Mouse (Mus musculus) embryonic facial prominence, embryonic 14.5 days (tissue): ENCODE measurements around the gene BC052040. TPM values are rescaled to one million over a fixed set of nuclear protein-coding genes. Genes with fewer than 3 reads are reported as not detected.

Experiments
- ATAC-seq: fragments of 200-750 bp; cut with Nextera tagmentation; 2 replicates; pipeline ENCODE4 v1.8.0; 2017; ENCODE audit warnings: low read depth, moderate number of reproducible peaks, moderate TSS enrichment
- DNase-seq: peaks from one replicate; pipeline ENCODE4 v3.0.0-alpha.2; 2015; ENCODE audit warnings: low spot score
- H3K27ac ChIP-seq: fragments of 300-500 bp; sonication (generic); replicated peaks from 2 replicates; pipeline ENCODE4 v1.5.1; 2014; ENCODE audit warnings: low read depth, mild to moderate bottlenecking, low read length, moderate library complexity
- H3K27me3 ChIP-seq: fragments of 300-500 bp; sonication (generic); replicated peaks from 2 replicates; pipeline ENCODE4 v1.6.1; 2014; ENCODE audit warnings: low read length; ENCODE audit not compliant: control insufficient read depth, insufficient read depth
- H3K36me3 ChIP-seq: fragments of 300-500 bp; sonication (generic); 2 replicates; pipeline ENCODE4 v1.6.1; 2014; ENCODE audit warnings: low read length, mixed read lengths; ENCODE audit not compliant: control insufficient read depth, insufficient read depth
- H3K4me1 ChIP-seq: fragments of 300-500 bp; sonication (generic); 2 replicates; pipeline ENCODE4 v1.6.1; 2014; ENCODE audit warnings: antibody characterized with exemption, low read length; ENCODE audit not compliant: control insufficient read depth, insufficient read depth
- H3K4me2 ChIP-seq: fragments of 300-500 bp; sonication (generic); 2 replicates; pipeline ENCODE4 v1.6.1; 2014; ENCODE audit warnings: low read depth, mild to moderate bottlenecking, low read length, moderate library complexity, mixed read lengths
- H3K4me3 ChIP-seq: fragments of 300-500 bp; sonication (generic); 2 replicates; pipeline ENCODE4 v1.5.1; 2014; ENCODE audit warnings: low read depth, mild to moderate bottlenecking, low read length
- H3K9ac ChIP-seq: fragments of 300-500 bp; sonication (generic); 2 replicates; pipeline ENCODE4 v1.6.1; 2014; ENCODE audit warnings: low read depth, mild to moderate bottlenecking, low read length, moderate library complexity, mixed read lengths
- H3K9me3 ChIP-seq: fragments of 300-500 bp; sonication (generic); 2 replicates; pipeline ENCODE4 v1.6.1; 2016; ENCODE audit warnings: low read length; ENCODE audit not compliant: control insufficient read depth
- WGBS: fragments of 180-500 bp; shearing (Covaris S2); extraction: QIAGEN DNeasy Blood & Tissue Kit; methylation state at CpG from one replicate; pipeline ENCODE4 v1.1.7; 2014; 5-methylcytosine and 5-hydroxymethylcytosine counted together
- microRNA counts: library from miRNA; unstranded; fragments of <30 nt; microRNA quantifications from one replicate; lab custom pipeline; 2017
- microRNA-seq: library from miRNA; unstranded; fragments of <30 nt; microRNA quantifications from one replicate; pipeline ENCODE4, GENCODE M21; 2016; ENCODE audit warnings: borderline number of aligned reads
- polyA plus RNA-seq: library from polyadenylated mRNA; unstranded; fragments of >200 nt; fragmentation: Nextera tagmentation; extraction: Ambion mirVana; gene quantifications from 2 replicates; pipeline ENCODE4 v1.2.1, GENCODE M21; 2014

Gene BC052040
- polyA plus RNA-seq, 1 experiment from 2014 or later: 9.8 TPM

- Histone ChIP-seq H3K9ac (no peak overlapping the region), H3K9me3 (no peaks in the 10 kb centered on the region), H3K4me1 (peaks cover 12% of the 10 kb centered on the region; the same call in 1 of the 2 replicates), H3K27ac (no peak overlapping the region), H3K4me3 (no peak overlapping the region), H3K4me2 (peak overlapping the region; percentile 37), H3K27me3 (no peaks in the 10 kb centered on the region; the same call in 1 of the 2 replicates), H3K36me3 (no peaks in the 10 kb centered on the region)
- DNase-seq (peak; percentile 47), ATAC-seq (no peak)
- 30% methylated on average over 11 of the region's 11 CpGs for WGBS
These were observed 231.8 kb downstream of the BC052040 start for GRCm38 (mm10) chr2:115813316-115813715.

GRCm38 (mm10) chr2:115813721-115814120 is 232.2 kb downstream of the BC052040 start:
- Histone ChIP-seq H3K9me3 (no peaks in the 10 kb centered on the region), H3K4me1 (peaks cover 12% of the 10 kb centered on the region; the same call in 1 of the 2 replicates), H3K4me3 (no peak overlapping the region), H3K27ac (no peak overlapping the region), H3K9ac (no peak overlapping the region), H3K27me3 (no peaks in the 10 kb centered on the region; the same call in 1 of the 2 replicates), H3K36me3 (no peaks in the 10 kb centered on the region), H3K4me2 (peak overlapping the region; percentile 37; the same call in 1 of the 2 replicates)
- no peak for DNase-seq
- ATAC-seq: no peak
- 63% methylated on average over 6 of the region's 6 CpGs for WGBS

GRCm38 (mm10) chr2:115817959-115818358 is 236.4 kb downstream of the BC052040 start:
- ATAC-seq: peak; percentile 89
- no peaks in the 10 kb centered on the region; the same call in 1 of the 2 replicates for H3K27me3 ChIP-seq
- no peak overlapping the region for H3K4me2 ChIP-seq
- peaks cover 5% of the 10 kb centered on the region; the same call in 1 of the 2 replicates for H3K4me1 ChIP-seq
- WGBS: 59% methylated on average over 6 of the region's 6 CpGs
- H3K36me3 ChIP-seq: no peaks in the 10 kb centered on the region
- no peaks in the 10 kb centered on the region for H3K9me3 ChIP-seq
- H3K4me3 ChIP-seq: no peak overlapping the region
- no peak overlapping the region for H3K27ac ChIP-seq
- no peak overlapping the region for H3K9ac ChIP-seq
- peak; percentile 74 for DNase-seq

- Histone ChIP-seq H3K4me3 (no peak overlapping the region), H3K4me1 (no peaks in the 10 kb centered on the region), H3K27me3 (no peaks in the 10 kb centered on the region), H3K9me3 (no peaks in the 10 kb centered on the region), H3K4me2 (no peak overlapping the region), H3K9ac (no peak overlapping the region), H3K27ac (no peak overlapping the region), H3K36me3 (no peaks in the 10 kb centered on the region)
- 81% methylated on average over 5 of the region's 5 CpGs for WGBS
- DNase-seq (no peak), ATAC-seq (no peak)
These were observed 240.8 kb downstream of the BC052040 start for GRCm38 (mm10) chr2:115822361-115822760.

MicroRNAs within 50 kb of the gene (microRNA counts, 519-probe panel; counts per million panel counts)
- 3,089 counts per million, percentile 73 among the panel's probes with 10 or more counts for microRNA mmu-miR-1951 (lab: Ali Mortazavi, UCI)

Small RNAs within 50 kb of the gene (microRNA-seq; reads per million reads assigned to microRNA genes)
- gene Mir1951: not detected
